Mouse (Mus musculus): Measurements from ENCODE around the gene Rbm15.
"Not testable (repeated sequence)": the region's sequence is repeated elsewhere in the genome, so short reads cannot be mapped to it uniquely, and the experiment has no call there.

Gene Rbm15

GRCm38 (mm10) chr3:107330503-107331424 is 2.7 kb downstream of the Rbm15 start:
- no peak for DNase-seq (ENCODE audit: low read depth, low spot score)

GRCm38 (mm10) chr3:107326442-107326841 is 7.0 kb downstream of the Rbm15 start:
- no peak for DNase-seq (ENCODE audit: low read depth, low spot score)

GRCm38 (mm10) chr3:107321776-107322175 is 11.7 kb downstream of the Rbm15 start:
- no peak for DNase-seq (ENCODE audit: low read depth, low spot score)

- no peak for DNase-seq (ENCODE audit: low read depth, low spot score)
Measured at GRCm38 (mm10) chr3:107321141-107321540, 12.3 kb downstream of the Rbm15 start.

GRCm38 (mm10) chr3:107317338-107317737 is 16.1 kb downstream of the Rbm15 start:
- DNase-seq (ENCODE audit: low read depth, low spot score) = no peak

GRCm38 (mm10) chr3:107296917-107297316 is 36.6 kb downstream of the Rbm15 start:
- not testable (repeated sequence) for DNase-seq (ENCODE audit: low read depth, low spot score)

GRCm38 (mm10) chr3:107295672-107296360 is 37.7 kb downstream of the Rbm15 start:
- DNase-seq (ENCODE audit: low read depth, low spot score) = no peak

GRCm38 (mm10) chr3:107290764-107291381 is 42.6 kb downstream of the Rbm15 start, which contains the start of gene Slc16a4:
TSS of gene Slc16a4 (plus strand) at chr3:107291230.
- DNase-seq (ENCODE audit: low read depth, low spot score) = peak; percentile 81

GRCm38 (mm10) chr3:107287346-107287745 is 46.1 kb downstream of the Rbm15 start:
- no peak for DNase-seq (ENCODE audit: low read depth, low spot score)

GRCm38 (mm10) chr3:107286123-107286522 is 47.4 kb downstream of the Rbm15 start:
- no peak for DNase-seq (ENCODE audit: low read depth, low spot score)

GRCm38 (mm10) chr3:107278479-107279269 is 54.8 kb downstream of the Rbm15 start, which contains the start of gene Lamtor5:
TSS of gene Lamtor5 (plus strand) at chr3:107278858.
- DNase-seq (ENCODE audit: low read depth, low spot score) = peak; percentile 89

- DNase-seq (ENCODE audit: low read depth, low spot score) = no peak
Measured at GRCm38 (mm10) chr3:107276626-107277025, 56.8 kb downstream of the Rbm15 start.

GRCm38 (mm10) chr3:107275996-107276395 is 57.5 kb downstream of the Rbm15 start:
- DNase-seq (ENCODE audit: low read depth, low spot score) = peak; percentile 56

Data from 3T3-L1 (cell line).